Mouse (Mus musculus): ENCODE data around the gene Morn4. TPM values are rescaled to one million over a fixed set of nuclear protein-coding genes. Genes with fewer than 3 reads are reported as not detected.
"Not testable (repeated sequence)": the region's sequence is repeated elsewhere in the genome, so short reads cannot be mapped to it uniquely, and the experiment has no call there.

Gene Morn4
- polyA plus RNA-seq, 1 experiment = 32.3 TPM

DNA sequence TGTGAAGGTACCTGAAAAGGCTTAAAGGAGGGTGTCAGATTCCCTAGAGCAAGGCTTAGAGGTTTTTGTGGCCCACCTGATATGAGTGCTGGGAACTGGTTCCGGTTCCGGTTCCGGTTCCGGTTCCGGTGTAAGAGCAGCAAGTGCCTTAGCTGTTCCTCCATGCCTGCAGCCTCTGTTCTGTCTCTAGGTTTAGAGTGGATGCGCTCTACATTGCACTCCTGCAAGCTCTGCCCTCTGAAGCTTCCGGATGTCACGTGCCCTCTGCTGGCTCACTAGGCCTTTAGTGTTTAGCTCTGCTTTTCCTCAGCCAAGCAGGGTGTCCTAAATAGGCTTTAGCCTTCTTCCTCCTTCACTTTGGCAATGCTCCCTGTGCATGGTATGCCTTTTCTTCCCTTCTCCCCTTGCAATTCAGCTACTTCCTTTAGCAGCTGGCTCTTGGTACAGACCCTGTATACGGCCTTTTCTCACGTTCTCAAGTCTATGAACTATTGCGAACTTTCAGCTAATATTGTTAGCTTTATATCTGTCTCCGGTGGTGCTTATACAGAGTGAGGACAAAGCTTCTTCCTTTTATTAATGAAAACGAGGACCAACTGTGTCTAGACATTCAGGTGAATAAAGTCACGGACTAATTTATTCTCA, 3.1 kb upstream of the Morn4 start:
- H3K4me3 ChIP-seq = peak overlapping the region; percentile 72

DNA sequence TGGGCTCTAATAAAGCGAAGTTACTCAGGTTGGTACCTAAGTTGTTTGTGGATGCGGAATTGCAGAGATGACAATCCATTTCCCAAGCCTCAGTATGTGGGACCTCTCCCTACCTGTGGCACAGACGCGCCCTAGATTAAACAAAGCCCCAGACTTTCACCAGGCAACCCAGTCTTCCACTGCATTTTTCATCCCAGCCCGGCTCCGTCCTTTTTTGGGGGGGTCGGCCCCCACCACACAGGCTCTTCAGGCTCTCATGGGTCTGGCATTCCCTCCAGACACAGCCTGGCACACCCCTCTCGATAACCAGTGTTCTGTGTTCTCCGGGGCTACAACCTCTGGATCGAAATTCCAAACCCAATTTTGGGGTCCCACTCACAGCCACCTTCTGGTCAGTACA, 467 bp downstream of the Morn4 start:
- Histone ChIP-seq H3K4me3 (peak overlapping the region; percentile 59), H3ac (ENCODE audit: control insufficient read depth, insufficient read length) (peak overlapping the region; percentile 2), H3K4me2 (ENCODE audit: low read depth) (peak overlapping the region; percentile 94), H3K79me2 (ENCODE audit: control insufficient read depth, insufficient read depth) (peaks cover under 1% of the 10 kb centered on the region), H3K27me3 (ENCODE audit: control insufficient read depth, insufficient read depth, insufficient read length) (no peaks in the 10 kb centered on the region), H3K36me3 (ENCODE audit: control insufficient read depth, insufficient read depth) (no peaks in the 10 kb centered on the region)
- TF ChIP-seq MYOG (IDR thresholded peaks at IDR 0.05; ENCODE audit: control insufficient read depth in 1 of 3, insufficient read depth in 1 of 3, insufficient read length in 2 of 3, low read depth in 2 of 3) (no peak), TCF3 (IDR thresholded peaks at IDR 0.05; ENCODE audit: insufficient read length, low read depth) (no peak), POLR2A (IDR thresholded peaks at IDR 0.05; ENCODE audit: insufficient read length, low read depth) (no peak), E2F4 (IDR thresholded peaks at IDR 0.05; ENCODE audit: insufficient read depth) (no peak), CEBPB (IDR thresholded peaks at IDR 0.05; ENCODE audit: insufficient read depth, poor library complexity, severe bottlenecking) (no peak)

More for the DNA sequence above, 3.1 kb upstream of the Morn4 start:
- Histone ChIP-seq H3K27me3 (ENCODE audit: control insufficient read depth, insufficient read depth, insufficient read length) (no peaks in the 10 kb centered on the region), H3K36me3 (ENCODE audit: control insufficient read depth, insufficient read depth) (no peaks in the 10 kb centered on the region), H3K79me2 (ENCODE audit: control insufficient read depth, insufficient read depth) (peaks cover 34% of the 10 kb centered on the region), H3ac (ENCODE audit: control insufficient read depth, insufficient read length) (no peak overlapping the region), H3K4me2 (ENCODE audit: low read depth) (peak overlapping the region; percentile 98)
- TF ChIP-seq MAX (IDR thresholded peaks at IDR 0.05; ENCODE audit: low read depth) (no peak), MYOD1 (IDR thresholded peaks at IDR 0.05; ENCODE audit: control insufficient read depth in 1 of 3, insufficient read length in 2 of 3, low read depth in 2 of 3) (no peak), E2F4 (IDR thresholded peaks at IDR 0.05; ENCODE audit: insufficient read depth) (no peak), SRF (IDR thresholded peaks at IDR 0.05; ENCODE audit: control insufficient read depth, insufficient read length, low read depth) (no peak), USF1 (IDR thresholded peaks at IDR 0.05; ENCODE audit: low read depth) (peak; percentile 93), POLR2AphosphoS2 (IDR thresholded peaks at IDR 0.05; ENCODE audit: insufficient read length, low read depth) (no peak)

DNA sequence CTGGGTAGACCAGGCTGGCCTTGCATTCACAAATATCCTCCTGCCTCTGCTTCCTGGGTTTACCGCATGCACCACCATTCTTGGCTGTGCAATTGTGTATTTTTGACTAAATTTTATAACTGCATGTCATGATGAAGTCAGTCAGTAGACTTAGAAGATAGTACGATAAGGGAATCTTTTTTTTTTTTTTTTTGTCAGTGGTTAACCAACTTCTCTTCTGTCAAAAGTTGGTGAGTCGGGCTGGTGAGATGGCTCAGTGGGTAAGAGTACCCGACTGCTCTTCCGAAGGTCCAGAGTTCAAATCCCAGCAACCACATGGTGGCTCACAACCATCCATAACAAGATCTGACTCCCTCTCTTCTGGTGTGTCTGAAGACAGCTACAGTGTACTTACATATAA, 4.5 kb downstream of the Morn4 start:
- H3K36me3 ChIP-seq (ENCODE audit: control insufficient read depth, insufficient read depth); H3K4me3 ChIP-seq; H3K27me3 ChIP-seq (ENCODE audit: control insufficient read depth, insufficient read depth, insufficient read length); H3K4me2 ChIP-seq (ENCODE audit: low read depth); H3ac ChIP-seq (ENCODE audit: control insufficient read depth, insufficient read length); H3K79me2 ChIP-seq (ENCODE audit: control insufficient read depth, insufficient read depth): not testable (repeated sequence)

DNA sequence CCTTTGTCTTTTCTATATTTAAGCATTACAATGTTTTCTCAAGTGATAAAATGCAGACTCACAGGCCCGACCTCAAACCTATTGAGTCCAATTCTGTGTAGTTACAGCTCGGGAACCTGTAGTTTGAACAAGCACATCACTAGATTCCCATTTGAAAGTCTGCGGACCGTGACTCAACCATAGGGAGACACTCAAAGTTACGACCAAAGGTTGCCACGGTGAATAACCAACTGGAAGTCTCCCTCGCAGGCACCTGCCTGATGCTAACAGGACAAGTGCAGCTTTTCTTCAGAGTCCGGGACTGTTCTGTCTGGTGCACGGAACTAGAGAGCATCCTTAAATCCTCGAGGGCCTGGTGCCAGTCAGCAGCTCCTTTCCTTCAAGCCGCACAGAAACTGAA, 5.7 kb downstream of the Morn4 start:
- Histone ChIP-seq H3ac (ENCODE audit: control insufficient read depth, insufficient read length) (no peak overlapping the region), H3K36me3 (ENCODE audit: control insufficient read depth, insufficient read depth) (no peaks in the 10 kb centered on the region), H3K79me2 (ENCODE audit: control insufficient read depth, insufficient read depth) (no peaks in the 10 kb centered on the region), H3K4me3 (no peak overlapping the region), H3K27me3 (ENCODE audit: control insufficient read depth, insufficient read depth, insufficient read length) (no peaks in the 10 kb centered on the region), H3K4me2 (ENCODE audit: low read depth) (peak overlapping the region; percentile 91)
- TF ChIP-seq MYOG (IDR thresholded peaks at IDR 0.05; ENCODE audit: control insufficient read depth in 1 of 3, insufficient read depth in 1 of 3, insufficient read length in 2 of 3, low read depth in 2 of 3) = no peak
- TF ChIP-seq USF1 (IDR thresholded peaks at IDR 0.05; ENCODE audit: low read depth) = no peak
- no peak for TF ChIP-seq POLR2AphosphoS2 (IDR thresholded peaks at IDR 0.05; ENCODE audit: insufficient read length, low read depth)
- TF ChIP-seq SRF (IDR thresholded peaks at IDR 0.05; ENCODE audit: control insufficient read depth, insufficient read length, low read depth) = no peak
- TF ChIP-seq POLR2A (IDR thresholded peaks at IDR 0.05; ENCODE audit: insufficient read length, low read depth) = no peak
- TF ChIP-seq TCF12 (IDR thresholded peaks at IDR 0.05; ENCODE audit: insufficient read depth, poor library complexity, severe bottlenecking) = no peak
- no peak for TF ChIP-seq MYOD1 (IDR thresholded peaks at IDR 0.05; ENCODE audit: control insufficient read depth in 1 of 3, insufficient read length in 2 of 3, low read depth in 2 of 3)
- TF ChIP-seq CEBPB (IDR thresholded peaks at IDR 0.05; ENCODE audit: insufficient read depth, poor library complexity, severe bottlenecking) = no peak
- TF ChIP-seq E2F4 (IDR thresholded peaks at IDR 0.05; ENCODE audit: insufficient read depth) = no peak

DNA sequence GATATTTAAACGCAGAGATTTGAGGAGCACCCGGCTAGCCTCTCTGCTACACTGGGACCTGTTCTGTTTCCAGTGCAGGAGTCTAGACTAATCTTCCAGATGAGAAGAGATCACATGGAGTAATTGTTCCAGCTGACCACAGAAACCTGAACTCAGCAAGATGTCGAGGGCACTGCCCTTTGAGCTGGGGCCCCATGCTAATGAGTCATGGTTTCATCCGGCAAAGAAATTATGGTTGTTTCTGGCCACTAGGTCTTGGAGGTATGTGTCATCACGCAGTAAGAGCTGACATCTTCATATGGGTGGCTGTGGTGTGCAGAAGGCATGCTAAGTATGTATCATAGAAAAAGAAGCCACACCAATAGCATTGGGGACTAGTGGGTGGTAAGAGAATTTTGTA, 6.2 kb downstream of the Morn4 start:
- H3K36me3 ChIP-seq (ENCODE audit: control insufficient read depth, insufficient read depth) = peaks cover 4% of the 10 kb centered on the region
- H3K79me2 ChIP-seq (ENCODE audit: control insufficient read depth, insufficient read depth) = no peaks in the 10 kb centered on the region
- H3K4me3 ChIP-seq = no peak overlapping the region
- TF ChIP-seq MYOD1 (IDR thresholded peaks at IDR 0.05; ENCODE audit: control insufficient read depth in 1 of 3, insufficient read length in 2 of 3, low read depth in 2 of 3) = peak in 1 of 3 experiments; percentile 1
- peak; percentile 64; the same call in 1 of the 2 replicates for TF ChIP-seq CEBPB (IDR thresholded peaks at IDR 0.05; ENCODE audit: insufficient read depth, poor library complexity, severe bottlenecking)
- peak; percentile 82 for TF ChIP-seq USF1 (IDR thresholded peaks at IDR 0.05; ENCODE audit: low read depth)
- TF ChIP-seq SRF (IDR thresholded peaks at IDR 0.05; ENCODE audit: control insufficient read depth, insufficient read length, low read depth) = no peak
- no peak for TF ChIP-seq POLR2AphosphoS2 (IDR thresholded peaks at IDR 0.05; ENCODE audit: insufficient read length, low read depth)
- TF ChIP-seq E2F4 (IDR thresholded peaks at IDR 0.05; ENCODE audit: insufficient read depth) = no peak
- H3K27me3 ChIP-seq (ENCODE audit: control insufficient read depth, insufficient read depth, insufficient read length) = no peaks in the 10 kb centered on the region
- no peak overlapping the region for H3ac ChIP-seq (ENCODE audit: control insufficient read depth, insufficient read length)
- peak overlapping the region; percentile 91 for H3K4me2 ChIP-seq (ENCODE audit: low read depth)

DNA sequence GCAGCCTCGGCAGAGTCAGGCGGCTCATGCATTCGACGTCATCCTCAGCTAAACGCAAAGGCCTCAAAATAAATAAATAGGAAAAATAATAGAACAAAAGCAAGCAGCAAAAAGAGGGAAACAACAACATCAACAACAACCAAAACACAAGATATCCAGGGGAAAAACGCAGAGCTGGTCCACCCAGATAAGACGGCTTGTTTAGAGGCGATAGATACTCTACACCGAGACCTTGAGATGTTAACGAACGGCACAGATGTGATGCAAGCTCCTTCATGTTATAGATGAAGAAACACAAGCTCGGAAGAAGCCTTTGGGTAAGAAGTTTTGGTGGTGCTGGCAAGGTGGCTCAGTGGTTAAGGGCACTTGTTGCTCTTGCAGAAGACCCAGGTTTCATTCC, 7.2 kb downstream of the Morn4 start:
- H3K4me3 ChIP-seq = no peak overlapping the region
- H3K4me2 ChIP-seq (ENCODE audit: low read depth) = peak overlapping the region; percentile 91
- no peak overlapping the region for H3ac ChIP-seq (ENCODE audit: control insufficient read depth, insufficient read length)
- H3K27me3 ChIP-seq (ENCODE audit: control insufficient read depth, insufficient read depth, insufficient read length) = no peaks in the 10 kb centered on the region
- no peaks in the 10 kb centered on the region for H3K79me2 ChIP-seq (ENCODE audit: control insufficient read depth, insufficient read depth)
- TF ChIP-seq TCF3 (IDR thresholded peaks at IDR 0.05; ENCODE audit: insufficient read length, low read depth) (no peak), TCF12 (IDR thresholded peaks at IDR 0.05; ENCODE audit: insufficient read depth, poor library complexity, severe bottlenecking) (no peak), USF1 (IDR thresholded peaks at IDR 0.05; ENCODE audit: low read depth) (no peak), POLR2AphosphoS2 (IDR thresholded peaks at IDR 0.05; ENCODE audit: insufficient read length, low read depth) (no peak), MYOD1 (IDR thresholded peaks at IDR 0.05; ENCODE audit: control insufficient read depth in 1 of 3, insufficient read length in 2 of 3, low read depth in 2 of 3) (no peak), POLR2A (IDR thresholded peaks at IDR 0.05; ENCODE audit: insufficient read length, low read depth) (no peak), REST (IDR thresholded peaks at IDR 0.05; ENCODE audit: insufficient read depth, insufficient read length) (no peak), CEBPB (IDR thresholded peaks at IDR 0.05; ENCODE audit: insufficient read depth, poor library complexity, severe bottlenecking) (no peak), MYOG (IDR thresholded peaks at IDR 0.05; ENCODE audit: control insufficient read depth in 1 of 3, insufficient read depth in 1 of 3, insufficient read length in 2 of 3, low read depth in 2 of 3) (no peak), E2F4 (IDR thresholded peaks at IDR 0.05; ENCODE audit: insufficient read depth) (no peak), SRF (IDR thresholded peaks at IDR 0.05; ENCODE audit: control insufficient read depth, insufficient read length, low read depth) (no peak)
- peaks cover 4% of the 10 kb centered on the region for H3K36me3 ChIP-seq (ENCODE audit: control insufficient read depth, insufficient read depth)
